Comparison of ENCODE assay signal across 14 mouse cellular contexts in genomic region chr10:3931831-3932230, GRCm38 (mm10). TPM values are rescaled to one million over a fixed set of nuclear protein-coding genes. Genes with fewer than 3 reads are reported as not detected.
DNase-seq lines count a peak whose midpoint lies in the region; ATAC-seq lines count a peak whose summit lies in the region.
"Had no signal": no experiment of that assay in that cellular context is flagged by ENCODE, and none has a peak within 500 bp of the region (broad histone marks: within the 10 kb centered on the region; RNA-seq: fewer than 3 reads in every experiment).

No protein-coding gene starts in this region.

- no peak for ATAC-seq in monocyte, adult 5-6 weeks (replicated peaks; ENCODE audit: insufficient number of reproducible peaks, low FRiP score, low TSS enrichment, poor library complexity, severe bottlenecking)
- ATAC-seq: forebrain, embryonic 15.5 days; Patski had no signal

- peak; percentile 12 for DNase-seq in cerebellum, adult 9-10 months
- DNase-seq in cerebellum, adult 11 months: no peak
- DNase-seq in Muller cell, postnatal 12 days (ENCODE audit: inconsistent ontology term): peak; percentile 60
- peak; percentile 33 for DNase-seq in fat pad, adult 2 months (ENCODE audit: extremely low read depth, low read depth, low spot score)
- no peak for DNase-seq in ovary, postnatal 14 days (ENCODE audit: low spot score)
- DNase-seq: adrenal gland, adult 2 months; adrenal gland, postnatal 14 days; cerebellum, adult 9-11 months; cerebellum, postnatal 25 days; gastrocnemius, postnatal 25 days; heart, adult 2 months had no signal

RNA-seq across cellular contexts. Expression of gene Mthfd1l, which starts 41.1 kb away (rescaled TPM):
- total RNA-seq in monocyte, adult 5-6 weeks (2017): 28.2 to 57.1 TPM (median 34.6 TPM) in 3 replicates

Comparison
In these comparisons a context has a peak if more than half of its experiments do, and no peak if none do; other contexts are left out.
1. DNase-seq: peak in cerebellum, adult 9-10 months (single experiment), Muller cell, postnatal 12 days (single experiment) and fat pad, adult 2 months (single experiment); none in cerebellum, adult 11 months (single experiment) and ovary, postnatal 14 days (single experiment).